Mouse (Mus musculus) neutrophil, adult 5-6 weeks (primary cell): ENCODE results near the gene Rai14. TPM values are rescaled to one million over a fixed set of nuclear protein-coding genes. Genes with fewer than 3 reads are reported as not detected.

Source experiments
- ATAC-seq: fragments of 151-379, 151-347 bp; 2 replicates; pipeline ENCODE4 v1.8.0; 2017; ENCODE audit warnings: mild to moderate bottlenecking, moderate TSS enrichment; ENCODE audit not compliant: insufficient number of reproducible peaks, poor library complexity, low FRiP score, severe bottlenecking; ENCODE audit errors: extremely low read depth
- total RNA-seq: library from RNA; stranded (forward); fragments of 200-1000 nt; gene quantifications from 2 replicates; pipeline ENCODE4 v1.2.3, GENCODE M21; 2017

Rai14 gene
- total RNA-seq, 1 experiment from 2014 or later: not detected

DNA sequence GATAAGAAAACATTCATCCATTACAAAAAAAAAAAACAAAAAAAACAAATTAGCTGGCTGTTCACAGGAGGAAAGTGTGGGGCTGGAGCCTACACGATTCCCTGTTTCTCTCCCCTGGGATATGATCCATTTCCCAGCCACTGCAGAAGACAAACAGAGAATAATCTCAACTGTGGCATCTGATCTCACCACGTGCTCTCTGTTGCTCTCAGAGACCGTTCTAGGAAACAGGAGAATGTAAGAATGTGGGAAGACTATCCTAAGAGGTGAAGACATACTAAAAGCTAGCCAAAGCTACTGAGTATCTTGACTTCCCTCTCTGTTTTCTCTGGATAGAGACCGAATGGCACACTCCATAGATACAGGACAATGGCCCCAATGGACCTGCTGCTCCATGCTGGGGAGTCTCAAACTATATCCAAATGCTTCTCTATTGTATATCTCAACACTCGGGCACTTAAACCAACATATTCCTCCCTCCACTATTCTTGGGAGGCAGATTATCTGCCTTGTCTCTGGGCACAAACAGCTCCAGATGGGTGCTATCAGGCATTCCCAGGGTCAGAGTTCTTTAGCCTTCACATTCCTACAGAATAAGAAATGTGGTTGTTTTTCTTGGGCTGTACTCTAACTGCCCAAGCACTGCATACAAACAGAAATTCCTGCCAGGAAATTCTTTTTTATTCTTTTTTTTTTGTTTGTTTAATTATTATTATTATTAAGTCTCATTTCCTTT, 50.5 kb downstream of the Rai14 start:
- ATAC-seq: no peak

DNA sequence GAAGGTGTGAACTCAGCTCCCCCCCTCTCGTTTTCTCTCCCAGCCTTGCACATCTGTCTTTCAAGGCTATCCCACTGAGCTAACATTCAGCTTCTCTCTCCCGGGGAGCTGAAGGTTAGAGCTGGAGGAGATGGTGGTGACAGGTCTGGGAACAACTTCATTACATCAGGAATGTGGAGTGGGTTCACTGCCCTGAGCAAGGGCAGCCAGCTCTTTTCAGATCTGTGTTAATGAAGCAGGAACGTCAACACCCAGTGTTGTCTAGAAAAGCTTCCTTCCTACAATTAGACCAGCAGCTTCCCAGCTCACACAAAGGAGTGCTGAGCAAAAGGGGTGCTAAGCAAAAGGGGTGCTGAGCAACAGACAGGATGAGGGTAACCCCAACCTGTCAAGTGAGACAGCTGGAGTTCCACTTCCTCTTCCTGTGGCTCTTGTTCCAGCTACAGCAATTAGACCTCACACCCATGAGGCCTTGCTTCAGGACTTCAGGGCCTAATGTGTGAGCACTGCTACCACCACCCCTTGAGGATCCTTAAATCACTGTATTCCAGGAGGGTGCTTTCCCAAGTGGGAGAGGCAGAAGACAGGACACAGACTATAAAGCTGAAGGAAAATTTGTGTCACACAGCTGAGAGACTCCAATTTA, 52.3 kb downstream of the Rai14 start:
- ATAC-seq: peak; percentile 59; the same call in 1 of the 2 replicates

DNA sequence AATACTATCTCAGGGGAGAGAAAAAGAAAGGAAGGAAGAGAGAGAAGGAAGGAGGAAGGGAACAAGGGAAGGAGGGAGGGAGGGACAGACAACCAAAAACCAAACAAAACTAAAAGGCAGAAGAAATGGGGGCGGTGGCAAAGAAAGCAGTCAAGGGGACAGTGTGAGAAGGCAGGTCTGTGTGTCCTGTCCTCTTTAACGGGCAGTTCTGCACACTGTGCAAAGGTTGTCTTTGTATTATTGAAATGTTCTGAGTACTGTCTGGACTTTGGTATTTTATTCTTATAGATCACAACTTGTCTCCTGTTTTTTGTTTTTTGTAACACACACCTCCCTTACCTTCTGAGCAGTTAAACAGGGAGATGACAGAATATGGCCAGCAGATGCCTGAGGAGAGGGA, 55.6 kb downstream of the Rai14 start:
- ATAC-seq: no peak

GRCm38 (mm10) chr15:10656146-10656545, 58.3 kb downstream of the Rai14 start:
- no peak for ATAC-seq

DNA sequence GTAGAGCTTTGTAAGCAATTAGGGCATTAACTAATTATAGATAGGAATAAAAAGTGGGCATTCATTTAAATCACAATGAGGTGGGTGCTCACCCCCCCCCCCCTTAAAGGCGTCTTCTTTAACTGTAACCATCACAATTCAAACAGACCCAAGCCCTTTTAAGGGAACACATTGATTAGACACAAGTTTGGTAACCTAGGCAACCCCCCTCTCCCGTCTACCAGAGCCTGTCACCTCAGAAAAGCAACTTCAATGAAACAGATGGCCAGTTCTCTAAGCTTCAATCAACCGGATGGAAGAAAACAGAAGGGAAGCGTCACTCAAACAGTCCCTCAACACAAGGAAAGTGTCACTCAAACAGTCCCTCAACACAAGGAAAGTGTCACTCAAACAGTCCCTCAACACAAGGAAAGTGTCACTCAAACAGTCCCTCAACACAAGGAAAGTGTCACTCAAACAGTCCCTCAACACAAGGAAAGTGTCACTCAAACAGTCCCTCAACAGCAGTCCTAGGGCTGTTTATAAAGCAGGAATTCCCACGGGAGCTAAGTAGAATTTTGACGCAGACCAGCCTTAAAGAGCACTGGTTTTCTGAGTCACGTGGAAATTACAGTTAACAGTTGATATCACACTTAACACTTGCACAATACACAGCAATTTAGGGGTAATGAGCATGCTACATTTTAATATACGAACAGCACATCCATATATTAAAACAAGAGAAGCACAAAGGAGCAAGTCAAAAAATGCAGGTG, 59.1 kb downstream of the Rai14 start:
- ATAC-seq: no peak

GRCm38 (mm10) chr15:10654696-10655095, 59.7 kb downstream of the Rai14 start:
- ATAC-seq: no peak

DNA sequence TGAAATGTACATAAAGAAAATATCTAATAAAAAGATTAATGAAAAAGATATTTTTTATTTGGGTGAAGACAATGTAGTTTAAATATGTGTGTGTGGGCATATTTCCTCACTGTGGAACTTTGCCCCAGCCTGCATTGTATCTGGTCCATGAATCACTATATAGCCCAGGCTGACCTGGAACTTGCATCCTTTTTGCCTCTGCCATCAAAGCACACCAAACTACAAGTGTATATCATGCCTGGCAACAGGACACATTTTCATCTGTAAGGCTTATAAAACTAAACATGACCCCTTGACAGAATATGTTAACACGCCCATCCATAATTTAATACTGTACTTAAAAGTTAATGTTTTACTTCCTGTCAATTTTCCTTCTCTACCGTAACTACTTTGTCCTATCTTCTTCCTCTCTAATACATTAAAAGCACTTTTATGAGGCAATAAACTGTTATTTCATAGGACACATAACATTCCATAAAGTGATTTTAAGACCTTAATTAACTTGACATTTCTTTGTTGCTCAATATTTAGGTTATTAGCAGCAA, 61.4 kb downstream of the Rai14 start:
- no peak for ATAC-seq

- ATAC-seq: no peak
Observed at GRCm38 (mm10) chr15:10648372-10649109, 65.9 kb downstream of the Rai14 start.

GRCm38 (mm10) chr15:10646297-10646696, 68.1 kb downstream of the Rai14 start:
- ATAC-seq: no peak

DNA sequence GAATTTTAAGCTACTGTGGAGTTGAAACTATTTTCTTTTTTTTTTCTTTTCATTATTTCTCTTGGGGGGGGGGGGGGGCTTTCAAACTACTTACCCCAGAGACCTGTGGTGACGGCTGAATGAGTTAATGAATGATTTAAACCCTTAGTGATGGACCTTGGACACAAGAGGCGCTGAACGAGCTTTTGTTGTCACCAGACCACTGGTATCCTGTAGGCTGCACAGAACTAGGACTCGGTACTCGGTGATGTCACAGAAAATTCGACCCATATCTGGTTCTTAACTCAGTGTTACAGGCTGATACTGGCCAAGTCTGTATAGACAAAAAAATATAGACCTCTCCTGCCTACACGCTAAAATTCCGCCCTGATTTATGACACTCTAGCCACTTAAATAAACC, 69.3 kb downstream of the Rai14 start:
- no peak for ATAC-seq

DNA sequence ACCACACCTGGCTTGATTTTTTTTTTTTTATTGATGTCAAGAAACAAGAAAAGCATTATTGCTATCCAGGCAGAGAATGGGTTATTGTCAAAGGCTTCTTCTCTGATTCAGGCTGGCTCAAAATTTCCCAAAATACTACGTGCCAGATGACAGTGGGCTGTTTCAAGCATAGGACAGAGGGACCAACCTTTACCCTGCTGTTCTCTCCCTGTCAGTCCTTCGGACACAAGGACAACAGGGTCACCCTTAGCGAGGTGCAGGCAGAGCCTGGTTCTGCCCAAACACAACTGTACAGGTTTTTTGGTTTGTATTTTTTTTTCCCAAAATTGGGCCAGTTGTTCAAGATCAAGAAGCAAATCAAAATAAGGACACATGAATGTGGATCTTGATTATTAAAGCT, 70.6 kb downstream of the Rai14 start:
- ATAC-seq: no peak

DNA sequence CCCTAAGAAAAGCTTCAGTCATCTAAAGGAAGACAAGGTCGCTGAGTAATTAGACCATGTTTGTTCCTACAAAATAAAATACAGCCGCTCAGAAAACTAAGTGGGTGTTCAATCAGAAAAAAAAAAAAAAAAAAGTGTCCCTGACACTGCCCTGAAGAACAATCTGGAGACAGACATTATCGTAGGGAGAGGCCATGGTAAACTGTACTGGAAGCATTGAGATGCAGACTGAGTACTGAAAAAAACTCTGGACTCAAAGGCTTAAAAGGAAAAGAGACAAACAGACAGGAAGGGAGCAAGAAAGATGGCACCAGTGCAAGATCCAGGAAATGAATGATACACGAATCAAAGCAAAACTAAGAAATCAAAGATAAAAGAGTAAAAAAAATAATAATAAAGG, 71.2 kb downstream of the Rai14 start:
- ATAC-seq: no peak

- no peak for ATAC-seq
Observed at GRCm38 (mm10) chr15:10642419-10642818, 72.0 kb downstream of the Rai14 start.

- no peak for ATAC-seq
Observed at GRCm38 (mm10) chr15:10640721-10641120, 73.7 kb downstream of the Rai14 start.

GRCm38 (mm10) chr15:10637251-10637793, 77.1 kb downstream of the Rai14 start:
- no peak for ATAC-seq

DNA sequence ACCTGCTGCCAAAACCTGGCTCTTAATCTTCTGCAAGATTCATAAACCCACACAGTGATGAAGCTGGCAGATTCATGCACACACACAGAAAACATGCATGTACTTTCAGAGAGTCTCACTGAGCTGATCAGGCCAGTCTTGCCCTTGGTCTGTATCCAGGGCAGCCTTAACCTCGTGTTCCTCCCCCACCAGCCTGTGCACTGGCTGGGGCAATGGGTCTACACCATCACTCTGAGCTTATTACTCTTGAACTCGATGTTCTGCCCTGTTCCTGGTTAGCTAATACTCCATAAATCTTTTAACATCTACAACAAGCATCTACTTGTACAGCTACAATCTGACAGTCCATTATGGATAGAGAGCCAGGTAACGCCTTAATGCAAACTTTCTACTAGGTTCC, 77.6 kb downstream of the Rai14 start:
- ATAC-seq: no peak

DNA sequence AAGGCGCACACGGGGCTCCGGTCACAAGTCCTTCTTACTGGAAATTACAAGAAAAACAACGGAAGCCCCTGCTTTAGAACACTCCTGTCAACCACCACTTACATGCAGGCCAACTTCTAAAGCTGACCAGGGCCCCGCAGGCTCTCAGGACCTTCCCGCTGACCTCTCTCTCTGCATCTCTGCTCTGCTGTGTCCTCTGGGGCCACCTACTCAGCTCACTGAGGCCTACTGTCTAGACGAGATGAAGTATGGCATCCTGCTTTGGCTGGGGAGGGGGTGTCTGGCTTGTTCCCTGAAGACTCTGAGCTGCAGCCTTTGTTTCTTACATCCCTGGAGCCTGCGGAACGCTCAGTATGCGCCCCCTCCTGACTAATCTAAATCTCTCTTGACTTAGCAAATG, 79.3 kb downstream of the Rai14 start:
- no peak for ATAC-seq

DNA sequence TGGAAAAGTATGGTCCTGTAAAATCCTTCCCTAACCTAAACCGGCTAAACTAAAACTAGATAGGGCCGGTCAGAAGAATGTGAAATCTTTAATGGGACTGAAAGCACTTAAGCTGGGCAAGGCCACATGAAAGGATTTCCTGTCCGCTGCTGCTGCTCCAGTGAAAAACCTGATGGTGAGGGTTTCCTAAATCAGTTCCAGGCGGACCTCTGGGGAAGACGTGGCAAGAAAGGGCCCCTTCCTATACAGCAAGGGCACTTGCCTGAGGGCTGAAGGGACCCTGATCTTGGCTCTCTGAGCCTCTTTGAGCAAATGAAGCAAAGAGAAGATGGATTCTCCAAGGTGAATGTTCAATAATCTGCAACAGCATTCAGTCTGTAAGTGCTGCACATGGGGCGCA, 80.2 kb downstream of the Rai14 start:
- ATAC-seq: no peak

DNA sequence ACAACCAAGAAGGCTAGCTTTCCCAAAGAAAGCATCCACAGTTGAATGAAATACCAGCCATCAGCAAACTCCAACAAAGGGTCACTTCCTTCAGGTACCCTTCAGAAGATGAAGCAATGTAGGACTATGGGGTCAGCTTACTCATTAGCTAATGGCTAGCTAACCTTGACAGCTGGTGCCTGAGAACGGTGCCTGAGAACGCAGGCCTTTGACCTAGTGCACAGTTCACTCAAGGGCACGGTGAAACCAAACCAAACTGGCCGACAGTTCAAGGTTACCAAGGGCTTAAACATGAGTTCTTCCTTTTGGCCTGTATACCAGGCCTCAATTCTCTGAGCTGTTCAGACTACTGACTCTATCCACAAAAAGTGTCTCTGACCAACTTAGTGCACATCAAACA, 81.0 kb downstream of the Rai14 start:
- ATAC-seq: no peak
